Mouse (Mus musculus): ENCODE results near the gene Sec14l2. TPM values are rescaled to one million over a fixed set of nuclear protein-coding genes. Genes with fewer than 3 reads are reported as not detected.

Sec14l2 gene
- 2.2 and 3.0 TPM in 2 replicates for polyA plus RNA-seq (2015; fragmentation: Nextera tagmentation; extraction: Ambion mirVana)

- no peak within 1 kb of the TSS for H3K27ac ChIP-seq
- no peak within 1 kb of the TSS for H3K4me3 ChIP-seq
- no peak within 1 kb of the TSS for H3K4me2 ChIP-seq
- H3K9me3 ChIP-seq, result no peaks in the 10 kb centered on the region
- peaks cover 9% of the 10 kb centered on the region; the same call in 1 of the 2 replicates for H3K27me3 ChIP-seq
- no peaks in the 10 kb centered on the region for H3K36me3 ChIP-seq
- no peak within 1 kb of the TSS for H3K9ac ChIP-seq
- peaks cover 14% of the 10 kb centered on the region for H3K4me1 ChIP-seq
- ATAC-seq (ENCODE audit: borderline replicate concordance, extremely low read depth, low FRiP score, low TSS enrichment), result no peak
- 65% methylated on average over 10 of the region's 10 CpGs for WGBS
Measured at GRCm38 (mm10) chr11:4122742-4123579, at the start of gene Sec14l2. Gene Sec14l2 (minus strand): TSS chr11:4123415.

DNA sequence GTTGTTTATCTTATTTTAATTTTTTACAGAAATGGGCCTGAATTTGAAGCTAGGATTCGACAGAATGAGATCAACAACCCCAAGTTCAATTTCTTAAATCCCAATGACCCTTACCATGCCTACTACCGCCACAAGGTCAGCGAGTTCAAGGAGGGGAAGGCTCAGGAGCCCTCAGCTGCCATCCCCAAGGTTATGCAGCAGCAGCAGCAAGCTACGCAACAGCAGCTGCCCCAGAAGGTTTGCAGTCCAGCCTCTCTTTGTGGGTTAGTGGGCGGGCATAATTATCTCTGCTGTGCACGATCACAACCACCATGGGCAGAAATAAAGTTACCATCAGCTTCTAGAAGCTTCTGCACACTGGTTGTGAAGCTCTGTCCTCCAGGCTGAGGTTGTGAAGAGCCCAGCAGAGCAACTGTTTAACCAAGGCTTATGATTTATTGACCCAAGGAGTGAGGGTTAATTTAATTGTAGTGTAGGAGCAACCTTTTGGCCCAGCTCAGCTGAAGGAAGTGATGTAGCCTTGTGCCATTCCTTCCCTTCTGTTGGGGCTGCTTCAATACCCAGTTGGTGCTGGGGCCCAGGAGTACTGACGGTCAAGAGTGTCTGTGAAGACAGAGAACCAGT, 43.4 kb upstream of the Sec14l2 start:
- H3K27me3 ChIP-seq, result no peaks in the 10 kb centered on the region
- H3K36me3 ChIP-seq, result peaks cover 97% of the 10 kb centered on the region
- no peak overlapping the region for H3K9ac ChIP-seq
- no peaks in the 10 kb centered on the region for H3K9me3 ChIP-seq
- no peak overlapping the region for H3K4me3 ChIP-seq
- no peak overlapping the region for H3K27ac ChIP-seq
- ATAC-seq (ENCODE audit: borderline replicate concordance, extremely low read depth, low FRiP score, low TSS enrichment), result no peak
- H3K4me2 ChIP-seq, result no peak overlapping the region
- whole genome bisulfite sequencing, result 90% methylated on average over 7 of the region's 7 CpGs
- H3K4me1 ChIP-seq, result peaks cover 8% of the 10 kb centered on the region

GRCm38 (mm10) chr11:4164701-4165100, 41.5 kb upstream of the Sec14l2 start:
- Histone ChIP-seq H3K36me3 (peaks cover 83% of the 10 kb centered on the region), H3K9me3 (no peaks in the 10 kb centered on the region), H3K27me3 (no peaks in the 10 kb centered on the region), H3K4me2 (no peak overlapping the region), H3K4me1 (peaks cover 18% of the 10 kb centered on the region), H3K27ac (no peak overlapping the region), H3K4me3 (no peak overlapping the region), H3K9ac (no peak overlapping the region)
- WGBS, result 93% methylated on average over 2 of the region's 2 CpGs
- no peak for ATAC-seq (ENCODE audit: borderline replicate concordance, extremely low read depth, low FRiP score, low TSS enrichment)

- peaks cover 46% of the 10 kb centered on the region for H3K36me3 ChIP-seq
- peak overlapping the region; percentile 69 for H3K4me2 ChIP-seq
- H3K27ac ChIP-seq, result peak overlapping the region; percentile 82
- ATAC-seq (ENCODE audit: borderline replicate concordance, extremely low read depth, low FRiP score, low TSS enrichment), result no peak
- peaks cover 29% of the 10 kb centered on the region for H3K4me1 ChIP-seq
- H3K4me3 ChIP-seq, result peak overlapping the region; percentile 80
- no peaks in the 10 kb centered on the region for H3K27me3 ChIP-seq
- H3K9ac ChIP-seq, result peak overlapping the region; percentile 81
- WGBS, result 5% methylated on average over 15 of the region's 15 CpGs
- H3K9me3 ChIP-seq, result no peaks in the 10 kb centered on the region
Measured at GRCm38 (mm10) chr11:4160758-4161480, 37.7 kb upstream of the Sec14l2 start.

- ATAC-seq (ENCODE audit: borderline replicate concordance, extremely low read depth, low FRiP score, low TSS enrichment), result peak; percentile 95
- Histone ChIP-seq H3K27ac (peak within 1 kb of the TSS; percentile 82), H3K9ac (peak within 1 kb of the TSS; percentile 81), H3K9me3 (no peaks in the 10 kb centered on the region), H3K4me2 (peak within 1 kb of the TSS; percentile 69), H3K27me3 (no peaks in the 10 kb centered on the region), H3K36me3 (peaks cover 37% of the 10 kb centered on the region), H3K4me3 (peak within 1 kb of the TSS; percentile 80), H3K4me1 (peaks cover 29% of the 10 kb centered on the region)
- 2% methylated on average over 54 of the region's 54 CpGs for WGBS
Measured at GRCm38 (mm10) chr11:4159808-4160708, 36.8 kb upstream of the Sec14l2 start, which contains the start of the genes Ccdc157 and Sf3a1. Gene Ccdc157 (minus strand): TSS chr11:4160293. Gene Sf3a1 (plus strand): TSS chr11:4160350.

GRCm38 (mm10) chr11:4158676-4159075, 35.5 kb upstream of the Sec14l2 start:
- Histone ChIP-seq H3K27me3 (no peaks in the 10 kb centered on the region), H3K36me3 (peaks cover 24% of the 10 kb centered on the region), H3K4me1 (peaks cover 29% of the 10 kb centered on the region), H3K4me2 (no peak overlapping the region), H3K9me3 (no peaks in the 10 kb centered on the region), H3K9ac (no peak overlapping the region), H3K4me3 (no peak overlapping the region), H3K27ac (no peak overlapping the region)
- no peak for ATAC-seq (ENCODE audit: borderline replicate concordance, extremely low read depth, low FRiP score, low TSS enrichment)
- 85% methylated on average over 3 of the region's 3 CpGs for WGBS

DNA sequence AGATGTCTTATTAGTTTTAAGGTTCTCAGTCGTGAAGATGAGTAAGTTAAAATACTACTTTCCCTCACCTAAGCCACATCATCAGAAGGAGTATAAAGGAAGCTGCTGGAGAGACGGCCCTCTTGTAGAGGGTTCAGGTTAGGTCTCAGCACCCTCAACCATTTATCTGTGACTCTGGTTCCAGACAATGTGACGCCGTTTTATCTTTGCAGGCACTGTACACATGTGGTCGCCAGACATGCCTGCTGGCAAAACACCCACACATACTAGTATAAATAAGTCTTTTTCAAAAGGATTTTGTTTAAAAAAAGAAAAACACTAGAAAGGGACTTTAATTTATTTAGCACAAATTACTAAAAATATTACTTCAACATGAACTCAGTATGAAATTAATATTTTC, 32.4 kb upstream of the Sec14l2 start:
- H3K9me3 ChIP-seq, result no peaks in the 10 kb centered on the region

GRCm38 (mm10) chr11:4153694-4154093, 30.5 kb upstream of the Sec14l2 start:
- no peak for ATAC-seq (ENCODE audit: borderline replicate concordance, extremely low read depth, low FRiP score, low TSS enrichment)
- Histone ChIP-seq H3K4me1 (0 out of 2 replicates have a peak, but pooled peaks cover under 1% of the 10 kb centered on the region), H3K4me3 (no peak overlapping the region), H3K9ac (no peak overlapping the region), H3K27ac (no peak overlapping the region), H3K36me3 (no peaks in the 10 kb centered on the region), H3K27me3 (no peaks in the 10 kb centered on the region), H3K9me3 (no peaks in the 10 kb centered on the region), H3K4me2 (no peak overlapping the region)
- 88% methylated on average over 7 of the region's 7 CpGs for WGBS

More for the DNA sequence above, 32.4 kb upstream of the Sec14l2 start:
- H3K36me3 ChIP-seq, result no peaks in the 10 kb centered on the region
- no peak overlapping the region for H3K4me2 ChIP-seq
- H3K9ac ChIP-seq, result no peak overlapping the region
- no peaks in the 10 kb centered on the region for H3K27me3 ChIP-seq
- no peak overlapping the region for H3K4me3 ChIP-seq
- 64% methylated on average over 5 of the region's 5 CpGs for WGBS
- peaks cover 13% of the 10 kb centered on the region; the same call in 1 of the 2 replicates for H3K4me1 ChIP-seq
- H3K27ac ChIP-seq, result no peak overlapping the region
- ATAC-seq (ENCODE audit: borderline replicate concordance, extremely low read depth, low FRiP score, low TSS enrichment), result no peak

- Histone ChIP-seq H3K36me3 (peaks cover 3% of the 10 kb centered on the region; the same call in 1 of the 2 replicates), H3K27ac (no peak overlapping the region), H3K27me3 (no peaks in the 10 kb centered on the region), H3K4me1 (no peaks in the 10 kb centered on the region), H3K4me3 (no peak overlapping the region), H3K9me3 (no peaks in the 10 kb centered on the region), H3K9ac (no peak overlapping the region), H3K4me2 (no peak overlapping the region)
- ATAC-seq (ENCODE audit: borderline replicate concordance, extremely low read depth, low FRiP score, low TSS enrichment), result no peak
- 98% methylated on average over 6 of the region's 6 CpGs for WGBS
Measured at GRCm38 (mm10) chr11:4149886-4150285, 26.7 kb upstream of the Sec14l2 start.

DNA sequence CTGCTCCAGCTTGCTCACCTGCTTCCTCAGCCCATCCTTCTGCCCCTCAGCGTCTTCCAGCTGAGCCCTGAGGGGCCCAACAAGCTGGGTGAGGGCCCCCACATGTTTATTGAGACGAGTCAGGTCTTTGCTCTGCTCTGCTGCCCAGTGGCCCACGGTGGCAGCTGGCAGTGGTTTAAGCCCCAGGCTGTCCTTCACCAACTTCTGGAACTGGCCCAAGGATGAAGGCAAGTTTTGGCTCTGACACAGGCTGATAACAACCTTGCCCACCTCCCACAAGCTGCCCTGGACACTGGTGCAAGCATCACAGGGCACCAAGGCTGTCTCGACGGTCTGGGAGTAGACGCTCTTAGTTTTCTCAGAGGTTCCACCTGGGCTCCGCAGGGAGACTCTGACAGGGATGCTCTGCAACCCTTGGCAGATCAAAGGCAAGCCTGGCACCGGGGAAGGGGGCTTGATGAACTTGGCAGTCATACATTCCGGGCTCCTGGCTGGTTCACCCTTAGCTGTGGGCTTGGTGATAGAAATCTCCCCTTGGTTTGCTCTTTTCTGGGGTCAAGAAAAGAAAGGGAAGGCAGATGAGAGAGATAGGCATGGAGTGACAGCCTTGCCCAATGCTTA, 25.4 kb upstream of the Sec14l2 start:
- Histone ChIP-seq H3K27me3 (no peaks in the 10 kb centered on the region), H3K4me3 (no peak overlapping the region), H3K36me3 (peaks cover 10% of the 10 kb centered on the region; the same call in 1 of the 2 replicates), H3K9me3 (no peaks in the 10 kb centered on the region), H3K4me2 (no peak overlapping the region), H3K4me1 (no peaks in the 10 kb centered on the region), H3K27ac (no peak overlapping the region), H3K9ac (no peak overlapping the region)
- ATAC-seq (ENCODE audit: borderline replicate concordance, extremely low read depth, low FRiP score, low TSS enrichment), result no peak
- 80% methylated on average over 9 of the region's 9 CpGs for WGBS

All from lung, embryonic 15.5 days (tissue).